Mouse (Mus musculus) midbrain, embryonic 13.5 days (tissue): Measurements from ENCODE around the gene Pla2g7. TPM values are rescaled to one million over a fixed set of nuclear protein-coding genes. Genes with fewer than 3 reads are reported as not detected.

ENCODE experiments used
- ATAC-seq: fragments of 200-750 bp; cut with Nextera tagmentation; 2 replicates; pipeline ENCODE4 v1.8.0; 2017; ENCODE audit warnings: mild to moderate bottlenecking, moderate TSS enrichment, moderate library complexity
- H3K27ac ChIP-seq: fragments of 300-500 bp; sonication (generic); 2 replicates; pipeline ENCODE4 v1.5.1; 2015; ENCODE audit warnings: inconsistent platforms, mild to moderate bottlenecking, moderate library complexity
- H3K27me3 ChIP-seq: fragments of 300-500 bp; sonication (generic); 2 replicates; pipeline ENCODE4 v1.6.1; 2015; ENCODE audit warnings: mild to moderate bottlenecking, inconsistent platforms
- H3K36me3 ChIP-seq: fragments of 300-500 bp; sonication (generic); 2 replicates; pipeline ENCODE4 v1.6.1; 2015; ENCODE audit warnings: mild to moderate bottlenecking, inconsistent platforms
- H3K4me1 ChIP-seq: fragments of 300-500 bp; sonication (generic); replicated peaks from 2 replicates; pipeline ENCODE4 v1.6.1; 2015; ENCODE audit warnings: inconsistent platforms
- H3K4me2 ChIP-seq: fragments of 300-500 bp; sonication (generic); replicated peaks from 2 replicates; pipeline ENCODE4 v1.6.1; 2015; ENCODE audit warnings: moderate library complexity, mild to moderate bottlenecking, inconsistent platforms
- H3K4me3 ChIP-seq: fragments of 300-500 bp; sonication (generic); replicated peaks from 2 replicates; pipeline ENCODE4 v1.5.1; 2015; ENCODE audit warnings: mild to moderate bottlenecking, inconsistent platforms
- H3K9ac ChIP-seq: fragments of 300-500 bp; sonication (generic); replicated peaks from 2 replicates; pipeline ENCODE4 v1.6.1; 2015; ENCODE audit warnings: mild to moderate bottlenecking, inconsistent platforms
- H3K9me3 ChIP-seq: fragments of 300-500 bp; sonication (generic); 2 replicates; pipeline ENCODE4 v1.6.1; 2016; ENCODE audit warnings: mild to moderate bottlenecking, inconsistent platforms
- WGBS: fragments of 180-500 bp; shearing (Covaris S2); methylation state at CpG from one replicate; pipeline ENCODE4 v1.1.7; 2015; 5-methylcytosine and 5-hydroxymethylcytosine counted together
- polyA plus RNA-seq: library from polyadenylated mRNA; unstranded; fragments of >200 nt; fragmentation: Nextera tagmentation; extraction: Ambion mirVana; gene quantifications from 2 replicates; pipeline ENCODE4 v1.2.1, GENCODE M21; 2015

Gene Pla2g7
- polyA plus RNA-seq, 1 experiment from 2014 or later = 8.2 TPM

- Histone ChIP-seq H3K27ac (no peak overlapping the region), H3K4me1 (peaks cover 15% of the 10 kb centered on the region), H3K9me3 (0 out of 2 replicates have a peak, but pooled peaks cover 12% of the 10 kb centered on the region), H3K27me3 (peaks cover 47% of the 10 kb centered on the region), H3K4me3 (peak overlapping the region; percentile 46), H3K9ac (peak overlapping the region; percentile 63; the same call in 1 of the 2 replicates), H3K36me3 (no peaks in the 10 kb centered on the region), H3K4me2 (peak overlapping the region; percentile 81)
- ATAC-seq = peak; percentile 34; the same call in 1 of the 2 replicates
- 23% methylated on average over 24 of the region's 24 CpGs for WGBS
These were observed 61.2 kb downstream of the Pla2g7 start for GRCm38 (mm10) chr17:43629026-43629495.

GRCm38 (mm10) chr17:43629496-43630426 is 61.9 kb downstream of the Pla2g7 start, which contains the start of gene Tdrd6:
TSS of gene Tdrd6 (minus strand) at chr17:43630299.
- Histone ChIP-seq H3K9me3 (0 out of 2 replicates have a peak, but pooled peaks cover 12% of the 10 kb centered on the region), H3K27ac (no peak within 1 kb of the TSS), H3K9ac (peak within 1 kb of the TSS; percentile 63), H3K27me3 (peaks cover 47% of the 10 kb centered on the region), H3K4me3 (peak within 1 kb of the TSS; percentile 46), H3K4me1 (peaks cover 15% of the 10 kb centered on the region), H3K36me3 (no peaks in the 10 kb centered on the region), H3K4me2 (peak within 1 kb of the TSS; percentile 81)
- peak; percentile 84 for ATAC-seq
- 4% methylated on average over 82 of the region's 83 CpGs for WGBS

- peak; percentile 14; the same call in 1 of the 2 replicates for ATAC-seq
- WGBS = 56% methylated on average over 13 of the region's 13 CpGs
- Histone ChIP-seq H3K4me2 (peak overlapping the region; percentile 81), H3K27me3 (peaks cover 47% of the 10 kb centered on the region), H3K9me3 (0 out of 2 replicates have a peak, but pooled peaks cover 12% of the 10 kb centered on the region), H3K27ac (no peak overlapping the region), H3K36me3 (no peaks in the 10 kb centered on the region), H3K4me3 (peak overlapping the region; percentile 46), H3K4me1 (peaks cover 15% of the 10 kb centered on the region), H3K9ac (peak overlapping the region; percentile 63; the same call in 1 of the 2 replicates)
These were observed 62.5 kb downstream of the Pla2g7 start for GRCm38 (mm10) chr17:43630427-43630760.

- WGBS = 91% methylated on average over 4 of the region's 4 CpGs
- Histone ChIP-seq H3K27me3 (0 out of 2 replicates have a peak, but pooled peaks cover 4% of the 10 kb centered on the region), H3K27ac (no peak overlapping the region), H3K36me3 (peaks cover 21% of the 10 kb centered on the region), H3K4me2 (no peak overlapping the region), H3K4me1 (no peaks in the 10 kb centered on the region), H3K9ac (no peak overlapping the region), H3K9me3 (peaks cover 9% of the 10 kb centered on the region), H3K4me3 (no peak overlapping the region)
- ATAC-seq = no peak
These were observed 69.2 kb downstream of the Pla2g7 start for GRCm38 (mm10) chr17:43637146-43637545.

- 91% methylated on average over 1 of the region's 1 CpGs for WGBS
- Histone ChIP-seq H3K36me3 (peaks cover 54% of the 10 kb centered on the region), H3K27ac (no peak overlapping the region), H3K4me1 (no peaks in the 10 kb centered on the region), H3K4me2 (no peak overlapping the region), H3K27me3 (no peaks in the 10 kb centered on the region), H3K9me3 (peaks cover 9% of the 10 kb centered on the region), H3K4me3 (no peak overlapping the region), H3K9ac (no peak overlapping the region)
- ATAC-seq = no peak
These were observed 72.9 kb downstream of the Pla2g7 start for GRCm38 (mm10) chr17:43640825-43641224.

- Histone ChIP-seq H3K9ac (no peak overlapping the region), H3K4me1 (no peaks in the 10 kb centered on the region), H3K4me2 (no peak overlapping the region), H3K27ac (no peak overlapping the region), H3K36me3 (peaks cover 59% of the 10 kb centered on the region), H3K27me3 (no peaks in the 10 kb centered on the region), H3K9me3 (peaks cover 2% of the 10 kb centered on the region; the same call in 1 of the 2 replicates), H3K4me3 (no peak overlapping the region)
- WGBS = 82% methylated on average over 7 of the region's 7 CpGs
- no peak for ATAC-seq
These were observed 75.3 kb downstream of the Pla2g7 start for GRCm38 (mm10) chr17:43643191-43643590.

GRCm38 (mm10) chr17:43644375-43644774 is 76.5 kb downstream of the Pla2g7 start:
- no peaks in the 10 kb centered on the region for H3K27me3 ChIP-seq
- no peak overlapping the region for H3K9ac ChIP-seq
- no peak for ATAC-seq
- peaks cover 2% of the 10 kb centered on the region; the same call in 1 of the 2 replicates for H3K9me3 ChIP-seq
- no peak overlapping the region for H3K4me3 ChIP-seq
- H3K4me2 ChIP-seq = no peak overlapping the region
- 76% methylated on average over 7 of the region's 7 CpGs for WGBS
- H3K27ac ChIP-seq = no peak overlapping the region
- no peaks in the 10 kb centered on the region for H3K4me1 ChIP-seq
- peaks cover 71% of the 10 kb centered on the region for H3K36me3 ChIP-seq

GRCm38 (mm10) chr17:43645136-43645535 is 77.2 kb downstream of the Pla2g7 start:
- Histone ChIP-seq H3K4me1 (no peaks in the 10 kb centered on the region), H3K36me3 (peaks cover 78% of the 10 kb centered on the region), H3K27ac (no peak overlapping the region), H3K9me3 (peaks cover 2% of the 10 kb centered on the region; the same call in 1 of the 2 replicates), H3K4me3 (no peak overlapping the region), H3K27me3 (no peaks in the 10 kb centered on the region), H3K4me2 (no peak overlapping the region), H3K9ac (no peak overlapping the region)
- 90% methylated on average over 3 of the region's 3 CpGs for WGBS
- no peak for ATAC-seq

GRCm38 (mm10) chr17:43646925-43647324 is 79.0 kb downstream of the Pla2g7 start:
- no peak overlapping the region for H3K4me2 ChIP-seq
- no peaks in the 10 kb centered on the region for H3K9me3 ChIP-seq
- peak; percentile 49; the same call in 1 of the 2 replicates for ATAC-seq
- no peaks in the 10 kb centered on the region for H3K27me3 ChIP-seq
- 58% methylated on average over 5 of the region's 5 CpGs for WGBS
- H3K4me1 ChIP-seq = no peaks in the 10 kb centered on the region
- peaks cover 87% of the 10 kb centered on the region for H3K36me3 ChIP-seq
- H3K27ac ChIP-seq = no peak overlapping the region
- no peak overlapping the region for H3K9ac ChIP-seq
- H3K4me3 ChIP-seq = no peak overlapping the region

- 77% methylated on average over 10 of the region's 10 CpGs for WGBS
- ATAC-seq = no peak
- Histone ChIP-seq H3K4me1 (no peaks in the 10 kb centered on the region), H3K27ac (no peak overlapping the region), H3K9ac (no peak overlapping the region), H3K4me3 (no peak overlapping the region), H3K27me3 (no peaks in the 10 kb centered on the region), H3K9me3 (no peaks in the 10 kb centered on the region), H3K36me3 (peaks cover 86% of the 10 kb centered on the region), H3K4me2 (no peak overlapping the region)
These were observed 81.9 kb downstream of the Pla2g7 start for GRCm38 (mm10) chr17:43649641-43650436.

GRCm38 (mm10) chr17:43651314-43652046 is 83.6 kb downstream of the Pla2g7 start:
- Histone ChIP-seq H3K4me2 (no peak overlapping the region), H3K9ac (no peak overlapping the region), H3K4me1 (no peaks in the 10 kb centered on the region), H3K4me3 (no peak overlapping the region), H3K9me3 (no peaks in the 10 kb centered on the region), H3K27me3 (no peaks in the 10 kb centered on the region), H3K36me3 (peaks cover 75% of the 10 kb centered on the region), H3K27ac (no peak overlapping the region)
- ATAC-seq = no peak
- 72% methylated on average over 14 of the region's 14 CpGs for WGBS
